Mouse (Mus musculus) B cell, adult (primary cell): ENCODE measurements around the gene Olfr457. TPM values are rescaled to one million over a fixed set of nuclear protein-coding genes. Genes with fewer than 3 reads are reported as not detected.

Experiments used
- total RNA-seq: library from RNA; stranded (reverse); gene quantifications from 4 replicates; pipeline ENCODE4 v1.2.4, GENCODE M21; 2023; ENCODE audit not compliant: inconsistent age

Gene Olfr457
- not detected in 4 replicates for total RNA-seq

GRCm38 (mm10) chr6:42476235-42476634 is at the start of gene Olfr457:
Olfr457 (minus strand) TSS chr6:42476335.

GRCm38 (mm10) chr6:42487114-42487513 is 11.0 kb upstream of the Olfr457 start, which contains the start of gene Olfr456:
Olfr456 (minus strand) TSS chr6:42487214.

GRCm38 (mm10) chr6:42465096-42465495 is 11.0 kb downstream of the Olfr457 start, which contains the start of gene Olfr458:
Olfr458 (minus strand) TSS chr6:42465196.

GRCm38 (mm10) chr6:42434446-42434845 is 41.7 kb downstream of the Olfr457 start, which contains the start of gene Tas2r126:
Tas2r126 (plus strand) TSS chr6:42434535.

Other genes starting within 250 kb of the Olfr457 start
- 7.1 to 9.4 TPM (median 7.4 TPM) in 4 replicates for gene Gstk1, start 230.4 kb downstream of the Olfr457 start, total RNA-seq
- not detected in 4 replicates for gene Tmem139, start 214.4 kb downstream of the Olfr457 start, total RNA-seq
- 119 to 124 TPM (median 122 TPM) in 4 replicates for gene Casp2, start 211.3 kb downstream of the Olfr457 start, total RNA-seq
- 1.4 to 2.7 TPM (median 1.7 TPM) in 4 replicates for gene Clcn1, start 189.7 kb downstream of the Olfr457 start, total RNA-seq
- gene Fam131b, start 151.7 kb downstream of the Olfr457 start, total RNA-seq = 0.13 TPM in 1 of 4 replicates, not detected in the others
- 73.9 to 79.6 TPM (median 78.8 TPM) in 4 replicates for gene Zyx, start 126.7 kb downstream of the Olfr457 start, total RNA-seq
- 0.22 TPM in 1 of 4 replicates, not detected in the others for gene Epha1, start 103.1 kb downstream of the Olfr457 start, total RNA-seq
- 0.60 to 1.0 TPM (median 0.86 TPM) in 3 of 4 replicates, not detected in the other for gene Tas2r143, start 76.1 kb downstream of the Olfr457 start, total RNA-seq
- gene Tas2r135, start 70.9 kb downstream of the Olfr457 start, total RNA-seq = 0.81 TPM in 1 of 4 replicates, not detected in the others
- 0.78 TPM in 1 of 4 replicates, not detected in the others for gene Tas2r126, start 41.8 kb downstream of the Olfr457 start, total RNA-seq
- gene Olfr458, start 11.1 kb downstream of the Olfr457 start, total RNA-seq = not detected in 4 replicates
- gene Olfr456, start 10.9 kb upstream of the Olfr457 start, total RNA-seq = not detected in 4 replicates
- gene Olfr455, start 71.3 kb upstream of the Olfr457 start, total RNA-seq = not detected in 4 replicates
- not detected in 4 replicates for gene Tcaf3, start 121.4 kb upstream of the Olfr457 start, total RNA-seq
- gene Tcaf2, start 168.9 kb upstream of the Olfr457 start, total RNA-seq = not detected in 4 replicates
- not detected in 4 replicates for gene Tcaf1, start 233.8 kb upstream of the Olfr457 start, total RNA-seq